Mouse (Mus musculus) heart, adult 2 months (tissue): ENCODE measurements around the gene Bid.

Experiments used
- CTCF ChIP-seq: fragments of 200-600 bp; IDR thresholded peaks from 2 replicates; pipeline ENCODE4 v1.8.1; 2022; ENCODE audit warnings: antibody characterized with exemption, mild to moderate bottlenecking, moderate library complexity
- POLR2A ChIP-seq: fragments of 200-500 bp; IDR thresholded peaks from 2 replicates; pipeline ENCODE4 v1.6.1; 2011; ENCODE audit warnings: mild to moderate bottlenecking, low read depth, low read length, control low read depth; ENCODE audit not compliant: insufficient read depth

DNA sequence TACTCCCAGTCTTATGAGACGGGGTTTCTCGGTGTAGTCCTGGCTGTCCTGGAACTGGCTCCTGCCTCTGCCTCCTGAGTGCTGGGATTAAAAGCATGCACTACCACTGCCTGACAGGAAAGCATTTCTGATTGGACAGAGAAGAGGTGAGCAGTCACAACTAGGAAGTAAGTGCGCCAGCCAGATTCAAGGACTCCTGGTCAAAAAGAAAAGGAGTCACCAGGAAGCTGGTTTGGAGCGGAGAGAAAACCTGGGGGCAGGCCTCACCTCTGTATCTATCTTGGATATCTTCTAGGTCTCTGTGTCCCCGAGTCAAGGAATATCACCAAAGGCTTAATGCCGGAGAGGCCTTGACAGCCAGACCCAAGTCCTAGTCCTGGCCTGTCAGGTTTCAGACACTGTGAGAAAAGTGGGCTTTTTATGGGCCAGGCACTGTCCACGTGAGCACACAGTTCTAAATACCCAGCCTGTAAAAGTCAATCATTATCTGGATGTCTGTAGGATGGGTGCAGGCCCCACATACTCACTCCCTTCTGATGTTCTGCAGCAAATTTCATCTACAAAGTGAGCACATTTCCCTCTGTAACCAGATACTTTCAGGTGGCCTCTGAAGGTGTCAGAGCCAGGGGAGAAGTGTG is 23.9 kb upstream of the Bid start:
- TF ChIP-seq CTCF (no peak), POLR2A (no peak)
